Mouse (Mus musculus): ENCODE results near the gene Spon1. TPM values are rescaled to one million over a fixed set of nuclear protein-coding genes. Genes with fewer than 3 reads are reported as not detected.

The Spon1 gene
- polyA plus RNA-seq, 1 experiment from 2014 or later: 59.3 TPM

- H3K9me3 ChIP-seq (replicated peaks; ENCODE audit: control insufficient read depth, low read length): no peaks in the 10 kb centered on the region
- no peak overlapping the region for H3K4me3 ChIP-seq (ENCODE audit: low read length)
- no peak overlapping the region for H3K27ac ChIP-seq (ENCODE audit: low read length)
- no peak overlapping the region for H3K9ac ChIP-seq (ENCODE audit: low read length)
- WGBS: 85% methylated on average over 2 of the region's 2 CpGs
- no peak overlapping the region for H3K4me2 ChIP-seq (ENCODE audit: low read depth, low read length)
- H3K4me1 ChIP-seq (ENCODE audit: control insufficient read depth, insufficient read depth, low read length): peaks cover 8% of the 10 kb centered on the region
- ATAC-seq (replicated peaks; ENCODE audit: extremely low read depth, insufficient read depth, low FRiP score): no peak
- H3K27me3 ChIP-seq (ENCODE audit: control insufficient read depth, insufficient read depth, low read length): no peaks in the 10 kb centered on the region
- H3K36me3 ChIP-seq (ENCODE audit: control insufficient read depth, insufficient read depth): no peaks in the 10 kb centered on the region
Observed at GRCm38 (mm10) chr7:113841521-113841920, 75.7 kb downstream of the Spon1 start.

GRCm38 (mm10) chr7:113843150-113843549 is 77.4 kb downstream of the Spon1 start:
- no peak overlapping the region for H3K9ac ChIP-seq (ENCODE audit: low read length)
- WGBS: 76% methylated on average over 2 of the region's 2 CpGs
- H3K4me1 ChIP-seq (ENCODE audit: control insufficient read depth, insufficient read depth, low read length): peaks cover 10% of the 10 kb centered on the region

GRCm38 (mm10) chr7:113845191-113845590 is 79.4 kb downstream of the Spon1 start:
- H3K4me3 ChIP-seq (ENCODE audit: low read length): no peak overlapping the region
- no peak overlapping the region for H3K9ac ChIP-seq (ENCODE audit: low read length)
- no peaks in the 10 kb centered on the region for H3K27me3 ChIP-seq (ENCODE audit: control insufficient read depth, insufficient read depth, low read length)
- H3K36me3 ChIP-seq (ENCODE audit: control insufficient read depth, insufficient read depth): no peaks in the 10 kb centered on the region
- WGBS: 66% methylated on average over 5 of the region's 5 CpGs
- H3K4me1 ChIP-seq (ENCODE audit: control insufficient read depth, insufficient read depth, low read length): peaks cover 10% of the 10 kb centered on the region
- no peak overlapping the region for H3K27ac ChIP-seq (ENCODE audit: low read length)
- H3K9me3 ChIP-seq (replicated peaks; ENCODE audit: control insufficient read depth, low read length): no peaks in the 10 kb centered on the region
- ATAC-seq (replicated peaks; ENCODE audit: extremely low read depth, insufficient read depth, low FRiP score): no peak
- no peak overlapping the region for H3K4me2 ChIP-seq (ENCODE audit: low read depth, low read length)

More at GRCm38 (mm10) chr7:113843150-113843549, 77.4 kb downstream of the Spon1 start:
- Histone ChIP-seq H3K36me3 (ENCODE audit: control insufficient read depth, insufficient read depth) (no peaks in the 10 kb centered on the region), H3K27me3 (ENCODE audit: control insufficient read depth, insufficient read depth, low read length) (no peaks in the 10 kb centered on the region), H3K9me3 (replicated peaks; ENCODE audit: control insufficient read depth, low read length) (no peaks in the 10 kb centered on the region), H3K4me3 (ENCODE audit: low read length) (no peak overlapping the region), H3K4me2 (ENCODE audit: low read depth, low read length) (no peak overlapping the region), H3K27ac (ENCODE audit: low read length) (no peak overlapping the region)
- ATAC-seq (replicated peaks; ENCODE audit: extremely low read depth, insufficient read depth, low FRiP score): no peak

- Histone ChIP-seq H3K36me3 (ENCODE audit: control insufficient read depth, insufficient read depth) (no peaks in the 10 kb centered on the region), H3K27ac (ENCODE audit: low read length) (no peak overlapping the region), H3K27me3 (ENCODE audit: control insufficient read depth, insufficient read depth, low read length) (no peaks in the 10 kb centered on the region), H3K9ac (ENCODE audit: low read length) (no peak overlapping the region), H3K4me1 (ENCODE audit: control insufficient read depth, insufficient read depth, low read length) (peaks cover 10% of the 10 kb centered on the region), H3K9me3 (replicated peaks; ENCODE audit: control insufficient read depth, low read length) (no peaks in the 10 kb centered on the region), H3K4me3 (ENCODE audit: low read length) (no peak overlapping the region), H3K4me2 (ENCODE audit: low read depth, low read length) (no peak overlapping the region)
- ATAC-seq (replicated peaks; ENCODE audit: extremely low read depth, insufficient read depth, low FRiP score): no peak
- 39% methylated on average over 3 of the region's 3 CpGs for WGBS
Observed at GRCm38 (mm10) chr7:113846553-113846952, 80.8 kb downstream of the Spon1 start.

GRCm38 (mm10) chr7:113847041-113847819 is 81.4 kb downstream of the Spon1 start:
- H3K4me2 ChIP-seq (ENCODE audit: low read depth, low read length): no peak overlapping the region
- no peak for ATAC-seq (replicated peaks; ENCODE audit: extremely low read depth, insufficient read depth, low FRiP score)
- no peak overlapping the region for H3K4me3 ChIP-seq (ENCODE audit: low read length)
- WGBS: 64% methylated on average over 7 of the region's 7 CpGs
- H3K36me3 ChIP-seq (ENCODE audit: control insufficient read depth, insufficient read depth): no peaks in the 10 kb centered on the region
- no peaks in the 10 kb centered on the region for H3K9me3 ChIP-seq (replicated peaks; ENCODE audit: control insufficient read depth, low read length)
- no peak overlapping the region for H3K9ac ChIP-seq (ENCODE audit: low read length)
- H3K27ac ChIP-seq (ENCODE audit: low read length): no peak overlapping the region
- H3K4me1 ChIP-seq (ENCODE audit: control insufficient read depth, insufficient read depth, low read length): peaks cover 10% of the 10 kb centered on the region
- no peaks in the 10 kb centered on the region for H3K27me3 ChIP-seq (ENCODE audit: control insufficient read depth, insufficient read depth, low read length)

- Histone ChIP-seq H3K27ac (ENCODE audit: low read length) (no peak overlapping the region), H3K36me3 (ENCODE audit: control insufficient read depth, insufficient read depth) (no peaks in the 10 kb centered on the region), H3K9me3 (replicated peaks; ENCODE audit: control insufficient read depth, low read length) (no peaks in the 10 kb centered on the region), H3K27me3 (ENCODE audit: control insufficient read depth, insufficient read depth, low read length) (no peaks in the 10 kb centered on the region), H3K4me2 (ENCODE audit: low read depth, low read length) (no peak overlapping the region), H3K4me3 (ENCODE audit: low read length) (no peak overlapping the region), H3K4me1 (ENCODE audit: control insufficient read depth, insufficient read depth, low read length) (peaks cover 8% of the 10 kb centered on the region), H3K9ac (ENCODE audit: low read length) (no peak overlapping the region)
- no peak for ATAC-seq (replicated peaks; ENCODE audit: extremely low read depth, insufficient read depth, low FRiP score)
- 73% methylated on average over 4 of the region's 4 CpGs for WGBS
Observed at GRCm38 (mm10) chr7:113850389-113850788, 84.6 kb downstream of the Spon1 start.

- no peak overlapping the region for H3K4me3 ChIP-seq (ENCODE audit: low read length)
- H3K27ac ChIP-seq (ENCODE audit: low read length): no peak overlapping the region
- no peak overlapping the region for H3K4me2 ChIP-seq (ENCODE audit: low read depth, low read length)
- H3K9me3 ChIP-seq (replicated peaks; ENCODE audit: control insufficient read depth, low read length): no peaks in the 10 kb centered on the region
- H3K9ac ChIP-seq (ENCODE audit: low read length): no peak overlapping the region
- no peak for ATAC-seq (replicated peaks; ENCODE audit: extremely low read depth, insufficient read depth, low FRiP score)
- H3K4me1 ChIP-seq (ENCODE audit: control insufficient read depth, insufficient read depth, low read length): no peaks in the 10 kb centered on the region
- H3K27me3 ChIP-seq (ENCODE audit: control insufficient read depth, insufficient read depth, low read length): no peaks in the 10 kb centered on the region
- H3K36me3 ChIP-seq (ENCODE audit: control insufficient read depth, insufficient read depth): no peaks in the 10 kb centered on the region
- 58% methylated on average over 4 of the region's 4 CpGs for WGBS
Observed at GRCm38 (mm10) chr7:113855396-113855795, 89.6 kb downstream of the Spon1 start.

- Histone ChIP-seq H3K27me3 (ENCODE audit: control insufficient read depth, insufficient read depth, low read length) (no peaks in the 10 kb centered on the region), H3K4me2 (ENCODE audit: low read depth, low read length) (no peak overlapping the region), H3K9me3 (replicated peaks; ENCODE audit: control insufficient read depth, low read length) (no peaks in the 10 kb centered on the region), H3K4me1 (ENCODE audit: control insufficient read depth, insufficient read depth, low read length) (no peaks in the 10 kb centered on the region), H3K27ac (ENCODE audit: low read length) (no peak overlapping the region), H3K4me3 (ENCODE audit: low read length) (no peak overlapping the region), H3K9ac (ENCODE audit: low read length) (no peak overlapping the region), H3K36me3 (ENCODE audit: control insufficient read depth, insufficient read depth) (no peaks in the 10 kb centered on the region)
- ATAC-seq (replicated peaks; ENCODE audit: extremely low read depth, insufficient read depth, low FRiP score): no peak
- WGBS: 58% methylated on average over 3 of the region's 3 CpGs
Observed at GRCm38 (mm10) chr7:113856067-113856466, 90.3 kb downstream of the Spon1 start.

- Histone ChIP-seq H3K4me2 (ENCODE audit: low read depth, low read length) (no peak overlapping the region), H3K9ac (ENCODE audit: low read length) (no peak overlapping the region), H3K27me3 (ENCODE audit: control insufficient read depth, insufficient read depth, low read length) (no peaks in the 10 kb centered on the region), H3K4me3 (ENCODE audit: low read length) (no peak overlapping the region), H3K27ac (ENCODE audit: low read length) (no peak overlapping the region), H3K36me3 (ENCODE audit: control insufficient read depth, insufficient read depth) (no peaks in the 10 kb centered on the region), H3K4me1 (ENCODE audit: control insufficient read depth, insufficient read depth, low read length) (no peaks in the 10 kb centered on the region), H3K9me3 (replicated peaks; ENCODE audit: control insufficient read depth, low read length) (no peaks in the 10 kb centered on the region)
- no peak for ATAC-seq (replicated peaks; ENCODE audit: extremely low read depth, insufficient read depth, low FRiP score)
- 62% methylated on average over 5 of the region's 5 CpGs for WGBS
Observed at GRCm38 (mm10) chr7:113859480-113859881, 93.7 kb downstream of the Spon1 start.
